Mouse (Mus musculus) bone marrow, adult 2 months (tissue): ENCODE measurements around the gene Gm20489.

ENCODE experiments used
- CTCF ChIP-seq: fragments of 200-500 bp; IDR thresholded peaks from 2 replicates; pipeline ENCODE4 v1.5.1; 2011; ENCODE audit warnings: low read length, control low read depth; ENCODE audit not compliant: control insufficient read depth, insufficient read depth
- POLR2A ChIP-seq: fragments of 200-500 bp; IDR thresholded peaks from 2 replicates; pipeline ENCODE4 v1.6.1; 2011; ENCODE audit warnings: low read depth, mild to moderate bottlenecking, control low read depth, low read length, borderline replicate concordance; ENCODE audit not compliant: control insufficient read depth

DNA sequence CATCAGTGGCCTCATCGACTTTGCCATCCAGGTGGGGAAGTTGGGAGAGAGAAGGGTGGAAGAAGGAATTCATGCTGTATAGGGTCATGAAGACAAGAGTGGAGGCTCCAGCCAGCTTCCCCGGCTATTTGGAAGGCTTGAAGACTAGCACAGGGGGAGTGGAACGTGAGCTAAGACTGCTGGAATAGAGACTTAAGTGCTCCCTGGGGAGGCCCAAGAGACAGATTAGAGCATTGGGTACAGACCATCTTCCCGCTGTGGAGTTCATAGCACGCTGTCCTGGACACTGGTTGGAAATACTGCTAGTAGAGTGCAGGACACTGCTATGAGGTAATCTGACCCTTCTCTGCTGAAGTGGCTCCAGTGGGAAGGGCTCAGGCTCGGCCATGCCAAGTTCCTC lies 14.0 kb upstream of the Gm20489 start:
- no peak for TF ChIP-seq POLR2A
- no peak for TF ChIP-seq CTCF
